Mouse (Mus musculus): ENCODE results near the gene Nasp. TPM values are rescaled to one million over a fixed set of nuclear protein-coding genes. Genes with fewer than 3 reads are reported as not detected.

The Nasp gene
- total and polyA plus RNA-seq, 2 experiments from 2014 or later: 77.7 to 100 TPM

DNA sequence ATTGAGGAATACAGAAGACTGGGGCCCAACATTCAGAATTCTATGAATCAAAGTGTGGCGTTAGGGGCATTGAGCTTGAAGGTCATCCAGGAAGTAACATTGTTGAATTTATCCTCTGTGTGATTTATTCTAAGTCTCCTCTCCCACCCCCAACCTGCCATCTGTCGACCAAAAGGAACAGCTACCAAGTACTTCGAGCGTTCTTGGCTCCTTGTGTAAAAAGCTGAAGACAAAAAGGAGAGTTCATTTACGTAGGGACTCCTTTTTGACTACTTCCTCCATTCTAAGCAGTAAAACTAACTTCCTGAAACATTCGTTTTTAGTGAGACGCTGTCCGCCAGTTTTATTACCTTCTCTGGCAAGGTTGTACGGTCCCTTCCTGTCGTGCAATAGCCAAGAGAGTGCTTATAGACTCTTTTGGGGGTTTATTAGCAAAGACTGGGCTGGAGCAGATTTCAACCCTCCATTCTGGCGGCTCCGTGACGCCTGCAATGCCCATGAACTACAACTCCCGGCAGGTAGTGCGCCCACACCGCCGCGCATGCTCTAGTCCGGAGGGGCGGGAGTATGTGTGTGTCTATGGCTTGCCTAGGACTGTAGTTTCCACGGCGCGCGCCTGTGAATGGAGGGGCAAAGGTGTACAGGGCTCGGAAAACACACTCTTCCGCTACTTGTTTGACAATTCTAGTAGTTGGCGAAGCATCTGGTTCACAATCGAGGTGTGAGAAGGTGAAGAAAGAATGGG, 71.0 kb downstream of the Nasp start:
- H3K9me3 ChIP-seq (ENCODE audit: low read length): no peaks in the 10 kb centered on the region
- no peaks in the 10 kb centered on the region for H3K27me3 ChIP-seq (ENCODE audit: insufficient read depth, low read length)
- H3K36me3 ChIP-seq (ENCODE audit: insufficient read depth): peaks cover 9% of the 10 kb centered on the region; the same call in 1 of the 2 replicates
- peak overlapping the region; percentile 86 for H3K9ac ChIP-seq
- H3K27ac ChIP-seq (ENCODE audit: low read depth, low read length): peak overlapping the region; percentile 94
- H3K4me3 ChIP-seq (ENCODE audit: low read depth, low read length): peak overlapping the region; percentile 79
- peak; percentile 98 for ATAC-seq
- WGBS: under 1% methylated on average over 28 of the region's 28 CpGs
- peak overlapping the region; percentile 71 for H3K4me2 ChIP-seq (ENCODE audit: low read depth)
- H3K4me1 ChIP-seq (ENCODE audit: insufficient read depth): peaks cover 12% of the 10 kb centered on the region
- TF ChIP-seq CTCF (IDR thresholded peaks at IDR 0.05; ENCODE audit: low read depth): no peak
- DNase-seq: peak; percentile 97

DNA sequence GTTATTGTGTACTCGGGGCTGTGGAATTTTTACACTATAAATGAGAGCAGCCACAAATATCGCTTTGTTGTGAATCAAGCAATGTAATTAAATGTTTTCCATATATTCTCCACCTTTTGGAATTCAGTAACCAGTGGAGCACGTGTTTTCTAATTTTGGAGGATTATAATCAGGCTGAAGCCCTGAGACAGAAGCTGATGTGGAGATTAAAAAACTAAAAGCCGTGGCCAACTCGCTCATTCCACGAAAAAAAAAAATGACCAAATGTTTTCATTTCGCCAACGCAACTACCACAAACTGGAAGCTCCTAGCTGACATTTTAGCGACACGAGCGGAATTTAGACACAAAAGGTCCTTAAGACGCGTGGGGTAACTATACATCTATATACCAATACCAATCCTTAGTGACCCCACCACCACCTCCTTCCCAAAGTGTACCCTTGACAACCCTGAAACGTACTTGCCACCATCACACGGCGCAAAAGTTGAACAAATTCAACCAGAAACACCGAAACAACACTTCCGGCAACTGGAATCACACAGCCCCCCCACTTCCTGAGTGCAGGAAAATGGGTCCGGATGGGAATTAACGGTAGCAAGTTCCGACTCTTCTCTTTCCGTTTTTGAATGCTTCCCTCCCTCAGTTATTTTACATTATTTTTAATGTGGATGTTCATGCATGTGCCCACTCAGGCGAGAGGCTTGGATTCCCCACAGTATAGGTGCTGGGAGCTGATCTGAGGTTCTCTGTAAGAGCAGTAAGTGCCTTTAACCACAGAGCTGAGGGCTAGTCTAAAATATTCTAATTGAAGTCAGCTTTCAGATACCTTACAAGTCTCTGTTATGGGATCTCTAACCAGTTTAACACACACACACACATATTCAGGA, 72.1 kb downstream of the Nasp start, which contains the start of gene Tmem69:
Tmem69 (minus strand) TSS at position 524 of the 888 bp plus-strand sequence.
- Histone ChIP-seq H3K27ac (ENCODE audit: low read depth, low read length) (peak within 1 kb of the TSS; percentile 94), H3K4me1 (ENCODE audit: insufficient read depth) (peaks cover 12% of the 10 kb centered on the region), H3K36me3 (ENCODE audit: insufficient read depth) (peaks cover 9% of the 10 kb centered on the region; the same call in 1 of the 2 replicates), H3K4me2 (ENCODE audit: low read depth) (peak within 1 kb of the TSS; percentile 71), H3K9ac (peak within 1 kb of the TSS; percentile 86), H3K4me3 (ENCODE audit: low read depth, low read length) (peak within 1 kb of the TSS; percentile 79), H3K27me3 (ENCODE audit: insufficient read depth, low read length) (no peaks in the 10 kb centered on the region), H3K9me3 (ENCODE audit: low read length) (no peaks in the 10 kb centered on the region)
- no peak for TF ChIP-seq CTCF (IDR thresholded peaks at IDR 0.05; ENCODE audit: low read depth)
- 3% methylated on average over 23 of the region's 23 CpGs for WGBS
- DNase-seq (peak; percentile 89), ATAC-seq (no peak)

DNA sequence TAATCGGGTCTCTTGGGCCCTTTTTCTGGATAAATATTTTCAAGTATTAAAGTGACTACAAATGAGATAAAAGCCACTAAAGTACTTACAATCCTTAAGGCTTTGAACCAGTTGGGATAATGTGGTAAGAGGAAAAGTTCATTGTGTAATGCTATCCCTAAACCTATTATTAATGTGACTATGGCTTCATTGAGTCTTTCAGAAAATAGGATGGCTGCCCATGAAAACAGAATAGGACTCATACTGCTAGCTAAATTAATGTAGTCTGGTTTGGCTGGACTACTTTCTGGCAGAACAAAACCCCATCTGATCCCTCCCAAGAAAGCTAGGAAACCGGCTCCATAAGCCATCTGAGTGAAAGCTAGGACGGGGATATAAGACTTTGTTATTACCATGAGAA, 74.7 kb downstream of the Nasp start:
- Histone ChIP-seq H3K9me3 (ENCODE audit: low read length) (no peaks in the 10 kb centered on the region), H3K4me2 (ENCODE audit: low read depth) (no peak overlapping the region), H3K27ac (ENCODE audit: low read depth, low read length) (no peak overlapping the region), H3K27me3 (ENCODE audit: insufficient read depth, low read length) (no peaks in the 10 kb centered on the region), H3K4me1 (ENCODE audit: insufficient read depth) (peaks cover 5% of the 10 kb centered on the region; the same call in 1 of the 2 replicates), H3K36me3 (ENCODE audit: insufficient read depth) (peaks cover 9% of the 10 kb centered on the region; the same call in 1 of the 2 replicates), H3K9ac (no peak overlapping the region), H3K4me3 (ENCODE audit: low read depth, low read length) (no peak overlapping the region)
- ATAC-seq (no peak), DNase-seq (no peak)
- WGBS: 81% methylated on average over 3 of the region's 3 CpGs
- no peak for TF ChIP-seq CTCF (IDR thresholded peaks at IDR 0.05; ENCODE audit: low read depth)

Other genes with a start within 250 kb of the Nasp start
- gene Mast2, start 163.8 kb downstream of the Nasp start, total RNA-seq (2014; rRNA removed): 73.6 and 95.1 TPM in 2 replicates
- 25.7 and 36.2 TPM in 2 replicates for gene Mast2, start 163.8 kb downstream of the Nasp start, polyA plus RNA-seq (2015; fragmentation: Nextera tagmentation; extraction: Ambion mirVana)
- 6.6 and 8.4 TPM in 2 replicates for gene Ipp, start 120.4 kb downstream of the Nasp start, total RNA-seq (2014; rRNA removed)
- 8.7 and 12.4 TPM in 2 replicates for gene Ipp, start 120.4 kb downstream of the Nasp start, polyA plus RNA-seq (2015; fragmentation: Nextera tagmentation; extraction: Ambion mirVana)
- gene Tmem69, start 72.0 kb downstream of the Nasp start, total RNA-seq (2014; rRNA removed): 9.1 and 12.9 TPM in 2 replicates
- 19.3 and 19.9 TPM in 2 replicates for gene Tmem69, start 72.0 kb downstream of the Nasp start, polyA plus RNA-seq (2015; fragmentation: Nextera tagmentation; extraction: Ambion mirVana)
- 39.6 and 47.5 TPM in 2 replicates for gene Gpbp1l1, start 70.3 kb downstream of the Nasp start, total RNA-seq (2014; rRNA removed)
- 10.9 and 14.7 TPM in 2 replicates for gene Gpbp1l1, start 70.3 kb downstream of the Nasp start, polyA plus RNA-seq (2015; fragmentation: Nextera tagmentation; extraction: Ambion mirVana)
- gene Ccdc17, start 31.3 kb downstream of the Nasp start, total RNA-seq (2014; rRNA removed): 2.8 and 5.7 TPM in 2 replicates
- gene Ccdc17, start 31.3 kb downstream of the Nasp start, polyA plus RNA-seq (2015; fragmentation: Nextera tagmentation; extraction: Ambion mirVana): 3.3 and 3.9 TPM in 2 replicates
- gene Akr1a1, start 23.7 kb upstream of the Nasp start, total RNA-seq (2014; rRNA removed): 596 and 675 TPM in 2 replicates
- gene Akr1a1, start 23.7 kb upstream of the Nasp start, polyA plus RNA-seq (2015; fragmentation: Nextera tagmentation; extraction: Ambion mirVana): 908 and 1,057 TPM in 2 replicates
- 204 and 235 TPM in 2 replicates for gene Prdx1, start 57.6 kb upstream of the Nasp start, total RNA-seq (2014; rRNA removed)
- gene Prdx1, start 57.6 kb upstream of the Nasp start, polyA plus RNA-seq (2015; fragmentation: Nextera tagmentation; extraction: Ambion mirVana): 593 and 661 TPM in 2 replicates
- 19.6 and 23.0 TPM in 2 replicates for gene Mmachc, start 80.5 kb upstream of the Nasp start, total RNA-seq (2014; rRNA removed)
- 16.4 and 21.9 TPM in 2 replicates for gene Mmachc, start 80.5 kb upstream of the Nasp start, polyA plus RNA-seq (2015; fragmentation: Nextera tagmentation; extraction: Ambion mirVana)
- 13.2 and 15.2 TPM in 2 replicates for gene Ccdc163, start 80.6 kb upstream of the Nasp start, total RNA-seq (2014; rRNA removed)
- gene Ccdc163, start 80.6 kb upstream of the Nasp start, polyA plus RNA-seq (2015; fragmentation: Nextera tagmentation; extraction: Ambion mirVana): 5.3 and 5.7 TPM in 2 replicates
- 2.6 and 2.9 TPM in 2 replicates for gene Tesk2, start 93.0 kb upstream of the Nasp start, total RNA-seq (2014; rRNA removed)
- gene Tesk2, start 93.0 kb upstream of the Nasp start, polyA plus RNA-seq (2015; fragmentation: Nextera tagmentation; extraction: Ambion mirVana): 1.2 and 1.9 TPM in 2 replicates
- 34.2 and 39.9 TPM in 2 replicates for gene Toe1, start 179.7 kb upstream of the Nasp start, total RNA-seq (2014; rRNA removed)
- gene Toe1, start 179.7 kb upstream of the Nasp start, polyA plus RNA-seq (2015; fragmentation: Nextera tagmentation; extraction: Ambion mirVana): 20.2 and 23.2 TPM in 2 replicates
- gene Mutyh, start 179.8 kb upstream of the Nasp start, total RNA-seq (2014; rRNA removed): 12.9 and 13.6 TPM in 2 replicates
- gene Mutyh, start 179.8 kb upstream of the Nasp start, polyA plus RNA-seq (2015; fragmentation: Nextera tagmentation; extraction: Ambion mirVana): 3.2 and 4.7 TPM in 2 replicates
- gene Hpdl, start 193.8 kb upstream of the Nasp start, total RNA-seq (2014; rRNA removed): 0.38 and 0.43 TPM in 2 replicates
- 0.74 and 0.78 TPM in 2 replicates for gene Hpdl, start 193.8 kb upstream of the Nasp start, polyA plus RNA-seq (2015; fragmentation: Nextera tagmentation; extraction: Ambion mirVana)
- 17.4 and 25.3 TPM in 2 replicates for gene Zswim5, start 249.4 kb upstream of the Nasp start, total RNA-seq (2014; rRNA removed)
- 1.9 and 2.4 TPM in 2 replicates for gene Zswim5, start 249.4 kb upstream of the Nasp start, polyA plus RNA-seq (2015; fragmentation: Nextera tagmentation; extraction: Ambion mirVana)

Data from forebrain, postnatal 0 days (tissue).